In the genomic region with DNA sequence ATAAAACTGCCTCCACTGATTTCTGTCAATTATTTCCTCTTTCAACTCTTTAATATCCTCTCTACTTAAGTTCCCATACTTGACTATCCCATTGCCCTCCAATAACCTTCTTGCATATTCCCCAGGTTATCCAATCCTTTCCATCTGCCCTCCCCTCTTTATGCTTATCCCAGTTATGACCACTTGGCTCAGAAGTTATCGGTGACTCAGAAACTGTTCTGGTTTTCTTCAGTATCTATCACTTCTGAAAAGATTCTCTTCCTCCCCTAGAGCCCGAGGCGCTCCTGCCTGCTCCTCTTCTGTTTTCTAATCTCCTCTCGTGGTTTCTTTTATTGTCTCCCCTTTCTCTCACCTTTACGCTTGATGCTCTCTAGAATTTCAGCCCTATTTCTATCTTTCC, we compare ENCODE assay signal across 16 mouse cellular contexts. TPM values are rescaled to one million over a fixed set of nuclear protein-coding genes. Genes with fewer than 3 reads are reported as not detected.
DNase-seq lines count a peak whose midpoint lies in the region; ATAC-seq and TF ChIP-seq lines count a peak whose summit lies in the region.
"Had no signal": no experiment of that assay in that cellular context is flagged by ENCODE, and none has a peak within 500 bp of the region (broad histone marks: within the 10 kb centered on the region; RNA-seq: fewer than 3 reads in every experiment).

No protein-coding gene starts in this region.

- 69% methylated on average over 5 of the region's 5 CpGs for WGBS in forebrain, embryonic 13.5 days
- 68% methylated on average over 5 of the region's 5 CpGs for WGBS in forebrain, embryonic 11.5 days
- WGBS in liver, embryonic 13.5 days (ENCODE audit: insufficient replicate concordance): 33% methylated on average over 5 of the region's 5 CpGs
- 67% methylated on average over 5 of the region's 5 CpGs for WGBS in hindbrain, embryonic 14.5 days
- 54% methylated on average over 5 of the region's 5 CpGs for WGBS in midbrain, postnatal 0 days

- H3K9ac ChIP-seq in forebrain, embryonic 13.5 days: no peak overlapping the region
- H3K9ac ChIP-seq in forebrain, embryonic 11.5 days (ENCODE audit: low read length): no peak overlapping the region
- H3K9ac ChIP-seq in liver, embryonic 13.5 days: no peak overlapping the region
- H3K9ac ChIP-seq in hindbrain, embryonic 14.5 days: no peak overlapping the region
- no peak overlapping the region for H3K9ac ChIP-seq in midbrain, postnatal 0 days (replicated peaks; ENCODE audit: low read length, poor library complexity, severe bottlenecking)
- H3K9ac ChIP-seq: intestine, embryonic 15.5 days; limb, embryonic 12.5 days had no signal

- no peaks in the 10 kb centered on the region for H3K36me3 ChIP-seq in forebrain, embryonic 13.5 days (ENCODE audit: poor library complexity, severe bottlenecking)
- H3K36me3 ChIP-seq in forebrain, embryonic 11.5 days (ENCODE audit: control insufficient read depth, insufficient read depth, low read length): no peaks in the 10 kb centered on the region
- H3K36me3 ChIP-seq in liver, embryonic 13.5 days: no peaks in the 10 kb centered on the region
- H3K36me3 ChIP-seq in hindbrain, embryonic 14.5 days (replicated peaks; ENCODE audit: control insufficient read depth, insufficient read depth): no peaks in the 10 kb centered on the region
- H3K36me3 ChIP-seq in midbrain, postnatal 0 days (ENCODE audit: insufficient read depth, low read length): no peaks in the 10 kb centered on the region
- H3K36me3 ChIP-seq: intestine, embryonic 15.5 days; limb, embryonic 12.5 days had no signal

- H3K27ac ChIP-seq in forebrain, embryonic 13.5 days: no peak overlapping the region
- no peak overlapping the region for H3K27ac ChIP-seq in forebrain, embryonic 11.5 days (ENCODE audit: low read depth, low read length)
- no peak overlapping the region for H3K27ac ChIP-seq in liver, embryonic 13.5 days
- H3K27ac ChIP-seq in hindbrain, embryonic 14.5 days: no peak overlapping the region
- no peak overlapping the region for H3K27ac ChIP-seq in midbrain, postnatal 0 days (ENCODE audit: low read depth, low read length)
- H3K27ac ChIP-seq: intestine, embryonic 15.5 days; limb, embryonic 12.5 days had no signal

- no peak for ATAC-seq in forebrain, embryonic 13.5 days
- ATAC-seq in forebrain, embryonic 11.5 days (replicated peaks; ENCODE audit: low FRiP score): no peak
- ATAC-seq in liver, embryonic 13.5 days (ENCODE audit: low read depth): no peak
- no peak for ATAC-seq in hindbrain, embryonic 14.5 days (ENCODE audit: low FRiP score)
- ATAC-seq in midbrain, postnatal 0 days (ENCODE audit: low FRiP score): no peak
- ATAC-seq: activated CD4-positive, CD25-positive, alpha-beta regulatory T cell, adult 4 months; intestine, embryonic 15.5 days had no signal

- peak overlapping the region; percentile 30 for H3K4me2 ChIP-seq in forebrain, embryonic 13.5 days
- no peak overlapping the region for H3K4me2 ChIP-seq in forebrain, embryonic 11.5 days (ENCODE audit: low read depth, low read length, severe bottlenecking)
- H3K4me2 ChIP-seq in liver, embryonic 13.5 days: 0 out of 2 replicates have a peak overlapping the region, but pooled peaks have one; percentile 3
- peak overlapping the region; percentile 46 for H3K4me2 ChIP-seq in hindbrain, embryonic 14.5 days (replicated peaks)
- H3K4me2 ChIP-seq in midbrain, postnatal 0 days (ENCODE audit: low read depth, low read length, poor library complexity, severe bottlenecking): peak overlapping the region; percentile 46

- H3K27me3 ChIP-seq in forebrain, embryonic 13.5 days: no peaks in the 10 kb centered on the region
- no peaks in the 10 kb centered on the region for H3K27me3 ChIP-seq in forebrain, embryonic 11.5 days (ENCODE audit: control insufficient read depth, insufficient read depth, low read length)
- no peaks in the 10 kb centered on the region for H3K27me3 ChIP-seq in liver, embryonic 13.5 days
- H3K27me3 ChIP-seq in hindbrain, embryonic 14.5 days (ENCODE audit: control insufficient read depth, insufficient read depth, low read length): no peaks in the 10 kb centered on the region
- H3K27me3 ChIP-seq in midbrain, postnatal 0 days (ENCODE audit: insufficient read depth, low read length): no peaks in the 10 kb centered on the region
- H3K27me3 ChIP-seq: intestine, embryonic 15.5 days; limb, embryonic 12.5 days had no signal

- no peak for DNase-seq in forebrain, embryonic 11.5 days (ENCODE audit: low spot score)
- DNase-seq in liver, embryonic 13.5 days: no peak
- DNase-seq in liver: no peak
- no peak for DNase-seq in hindbrain, embryonic 14.5 days (ENCODE audit: low spot score)
- no peak for DNase-seq in midbrain, postnatal 0 days (ENCODE audit: low spot score)
- DNase-seq in ovary, postnatal 36 days (ENCODE audit: low spot score): no peak
- DNase-seq in adrenal gland, adult 8-10 months: no peak
- DNase-seq: B cell, adult 2 months; cerebellum, adult 8-10 months; kidney, postnatal 10 days; lung, postnatal 14 days had no signal

- H3K4me3 ChIP-seq in forebrain, embryonic 13.5 days: no peak overlapping the region
- H3K4me3 ChIP-seq in forebrain, embryonic 11.5 days (ENCODE audit: low read depth, low read length): no peak overlapping the region
- no peak overlapping the region for H3K4me3 ChIP-seq in liver, embryonic 13.5 days (replicated peaks)
- peak overlapping the region; percentile 17; the same call in 1 of the 2 replicates for H3K4me3 ChIP-seq in hindbrain, embryonic 14.5 days (replicated peaks; ENCODE audit: low read length)
- peak overlapping the region; percentile 30 for H3K4me3 ChIP-seq in midbrain, postnatal 0 days (ENCODE audit: low read depth, low read length)
- H3K4me3 ChIP-seq: intestine, embryonic 15.5 days; limb, embryonic 12.5 days had no signal

- H3K9me3 ChIP-seq in forebrain, embryonic 13.5 days (replicated peaks): no peaks in the 10 kb centered on the region
- no peaks in the 10 kb centered on the region for H3K9me3 ChIP-seq in forebrain, embryonic 11.5 days (ENCODE audit: control insufficient read depth, low read length)
- no peaks in the 10 kb centered on the region for H3K9me3 ChIP-seq in liver, embryonic 13.5 days (replicated peaks)
- H3K9me3 ChIP-seq in hindbrain, embryonic 14.5 days (ENCODE audit: control insufficient read depth, low read length): no peaks in the 10 kb centered on the region
- no peaks in the 10 kb centered on the region for H3K9me3 ChIP-seq in midbrain, postnatal 0 days (ENCODE audit: low read length)
- H3K9me3 ChIP-seq: G1E; intestine, embryonic 15.5 days; limb, embryonic 12.5 days had no signal

- peaks cover 34% of the 10 kb centered on the region for H3K4me1 ChIP-seq in forebrain, embryonic 13.5 days
- H3K4me1 ChIP-seq in forebrain, embryonic 11.5 days (replicated peaks; ENCODE audit: control insufficient read depth, insufficient read depth, low read length): no peaks in the 10 kb centered on the region
- H3K4me1 ChIP-seq in liver, embryonic 13.5 days (replicated peaks): peaks cover 59% of the 10 kb centered on the region
- peaks cover 41% of the 10 kb centered on the region for H3K4me1 ChIP-seq in hindbrain, embryonic 14.5 days (replicated peaks; ENCODE audit: control insufficient read depth, insufficient read depth, low read length)
- peaks cover 15% of the 10 kb centered on the region; the same call in 1 of the 2 replicates for H3K4me1 ChIP-seq in midbrain, postnatal 0 days (ENCODE audit: insufficient read depth, low read length)

- TF ChIP-seq CTCF in midbrain, postnatal 0 days (IDR thresholded peaks at IDR 0.05): no peak

RNA-seq across cellular contexts. Expression of gene Mycbp2, which starts 2.8 kb away (rescaled TPM):
- polyA plus RNA-seq in forebrain, embryonic 13.5 days (2015; fragmentation: Nextera tagmentation; extraction: Ambion mirVana): 36.2 and 37.7 TPM in 2 replicates
- polyA plus RNA-seq in forebrain, embryonic 11.5 days (2014; fragmentation: Nextera tagmentation; extraction: Ambion mirVana): 28.3 and 29.1 TPM in 2 replicates
- polyA plus RNA-seq in liver, embryonic 13.5 days (2015; fragmentation: Nextera tagmentation; extraction: Ambion mirVana): 7.0 and 7.3 TPM in 2 replicates
- 76.4 and 78.9 TPM in 2 replicates for polyA plus RNA-seq in hindbrain, embryonic 14.5 days (2014; fragmentation: Nextera tagmentation; extraction: Ambion mirVana)
- 110 and 140 TPM in 2 replicates for total RNA-seq in midbrain, postnatal 0 days (2014; rRNA removed)
- 52.7 and 64.2 TPM in 2 replicates for polyA plus RNA-seq in midbrain, postnatal 0 days (2015; fragmentation: Nextera tagmentation; extraction: Ambion mirVana)
- total RNA-seq in adrenal gland, adult 8-10 months (2022): 10 to 100 TPM; 50.9 to 96.3 (median 74.7) TPM

Comparison
In these comparisons a context has a peak if more than half of its experiments do, and no peak if none do; other contexts are left out.
1. H3K4me3 ChIP-seq: peak in hindbrain, embryonic 14.5 days (single experiment) and midbrain, postnatal 0 days (single experiment); none in forebrain, embryonic 13.5 days (single experiment), forebrain, embryonic 11.5 days (single experiment) and liver, embryonic 13.5 days (single experiment).